Comparison of ENCODE assay signal across 30 mouse cellular contexts in genomic region chr5:127954231-127954790, GRCm38 (mm10).
DNase-seq lines count a peak whose midpoint lies in the region; ATAC-seq lines count a peak whose summit lies in the region.
"Had no signal": no experiment of that assay in that cellular context is flagged by ENCODE, and none has a peak within 500 bp of the region (broad histone marks: within the 10 kb centered on the region; RNA-seq: fewer than 3 reads in every experiment).

No protein-coding gene starts in this region.

- WGBS in heart, embryonic 10.5 days, result 77% methylated on average over 16 of the region's 16 CpGs
- 72% methylated on average over 16 of the region's 16 CpGs for WGBS in heart, embryonic 12.5 days

- H3K27me3 ChIP-seq in heart, embryonic 10.5 days (ENCODE audit: insufficient read depth, poor library complexity, severe bottlenecking), result no peaks in the 10 kb centered on the region
- H3K27me3 ChIP-seq in heart, embryonic 12.5 days (replicated peaks), result no peaks in the 10 kb centered on the region
- H3K27me3 ChIP-seq: embryonic facial prominence, embryonic 13.5 days; forebrain, embryonic 15.5 days; heart, embryonic 13.5 days; hindbrain, embryonic 15.5 days; kidney, embryonic 15.5 days; liver, embryonic 12.5 days; neural tube, embryonic 15.5 days had no signal

- H3K27ac ChIP-seq in heart, embryonic 10.5 days, result no peak overlapping the region
- no peak overlapping the region for H3K27ac ChIP-seq in heart, embryonic 12.5 days (ENCODE audit: poor library complexity, severe bottlenecking)
- H3K27ac ChIP-seq: embryonic facial prominence, embryonic 13.5 days; forebrain, embryonic 10.5 days; forebrain, embryonic 15.5 days; heart, embryonic 13.5 days; hindbrain, embryonic 10.5 days; hindbrain, embryonic 15.5 days; kidney, embryonic 15.5 days; layer of hippocampus, adult 2 months; liver, embryonic 12.5 days; neural tube, embryonic 15.5 days had no signal

- peak; percentile 46 for DNase-seq in heart, embryonic 10.5 days (ENCODE audit: low spot score)
- peak; percentile 8 to 18 for DNase-seq in lung, adult 18-20 months
- DNase-seq in lung, postnatal 4 days, result no peak
- DNase-seq in brain, adult 2 months (ENCODE audit: low read depth, low spot score), result peak; percentile 72
- DNase-seq in lung, postnatal 25 days (ENCODE audit: low spot score), result peak; percentile 14
- DNase-seq in cerebellum, adult 8-10 months, result no peak
- DNase-seq: adrenal gland, postnatal 14 days; cerebellum, adult 11-12 months; cerebellum, postnatal 10 days; gastrocnemius, postnatal 25 days; heart, adult 18-20 months; heart, postnatal 14 days; kidney, adult 11 months; kidney, postnatal 25 days; liver, postnatal 0 days; midbrain, embryonic 14.5 days; thymus, postnatal 14 days had no signal

- no peaks in the 10 kb centered on the region for H3K4me1 ChIP-seq in heart, embryonic 10.5 days
- no peaks in the 10 kb centered on the region for H3K4me1 ChIP-seq in heart, embryonic 12.5 days (replicated peaks)
- H3K4me1 ChIP-seq: embryonic facial prominence, embryonic 13.5 days; heart, embryonic 13.5 days; hindbrain, embryonic 10.5 days; kidney, embryonic 15.5 days; liver, embryonic 12.5 days; neural tube, embryonic 15.5 days had no signal

- no peak for ATAC-seq in heart, embryonic 12.5 days (ENCODE audit: insufficient number of reproducible peaks, low FRiP score)
- ATAC-seq: CD4-positive, CD25-positive, alpha-beta regulatory T cell, adult 4 months; forebrain, embryonic 15.5 days; inflammation-experienced regulatory T-cells, adult 6 months; liver, embryonic 12.5 days; liver, postnatal 0 days had no signal

- no peak overlapping the region for H3K4me2 ChIP-seq in heart, embryonic 12.5 days
- H3K4me2 ChIP-seq: embryonic facial prominence, embryonic 13.5 days; forebrain, embryonic 15.5 days; heart, embryonic 13.5 days; hindbrain, embryonic 15.5 days; kidney, embryonic 15.5 days; liver, embryonic 12.5 days; neural tube, embryonic 15.5 days had no signal

- H3K36me3 ChIP-seq in heart, embryonic 10.5 days, result no peaks in the 10 kb centered on the region
- no peaks in the 10 kb centered on the region for H3K36me3 ChIP-seq in heart, embryonic 12.5 days
- H3K36me3 ChIP-seq: embryonic facial prominence, embryonic 13.5 days; forebrain, embryonic 10.5 days; forebrain, embryonic 15.5 days; heart, embryonic 13.5 days; hindbrain, embryonic 10.5 days; hindbrain, embryonic 15.5 days; kidney, embryonic 15.5 days; liver, embryonic 12.5 days; neural tube, embryonic 15.5 days had no signal

- no peaks in the 10 kb centered on the region for H3K9me3 ChIP-seq in heart, embryonic 10.5 days
- peaks cover 7% of the 10 kb centered on the region; the same call in 1 of the 2 replicates for H3K9me3 ChIP-seq in heart, embryonic 12.5 days (replicated peaks)
- H3K9me3 ChIP-seq: embryonic facial prominence, embryonic 13.5 days; forebrain, embryonic 10.5 days; forebrain, embryonic 15.5 days; heart, embryonic 13.5 days; hindbrain, embryonic 10.5 days; hindbrain, embryonic 15.5 days; kidney, embryonic 15.5 days; neural tube, embryonic 15.5 days had no signal

- no peak overlapping the region for H3K9ac ChIP-seq in heart, embryonic 12.5 days
- H3K9ac ChIP-seq: embryonic facial prominence, embryonic 13.5 days; forebrain, embryonic 15.5 days; heart, embryonic 13.5 days; hindbrain, embryonic 15.5 days; kidney, embryonic 15.5 days; liver, embryonic 12.5 days; liver, postnatal 0 days; neural tube, embryonic 15.5 days had no signal

- no peak overlapping the region for H3K4me3 ChIP-seq in heart, embryonic 10.5 days
- H3K4me3 ChIP-seq in heart, embryonic 12.5 days, result no peak overlapping the region
- H3K4me3 ChIP-seq: embryonic facial prominence, embryonic 13.5 days; forebrain, embryonic 10.5 days; forebrain, embryonic 15.5 days; heart, embryonic 13.5 days; hindbrain, embryonic 10.5 days; hindbrain, embryonic 15.5 days; kidney, embryonic 15.5 days; layer of hippocampus, adult 2 months; liver, embryonic 12.5 days; neural tube, embryonic 15.5 days had no signal

Comparison
In these comparisons a context has a peak if more than half of its experiments do, and no peak if none do; other contexts are left out.
1. DNase-seq: peak in heart, embryonic 10.5 days (single experiment), lung, adult 18-20 months (2 of 2), brain, adult 2 months (single experiment) and lung, postnatal 25 days (single experiment); none in lung, postnatal 4 days (0 of 2) and cerebellum, adult 8-10 months (single experiment).